Mouse (Mus musculus) forebrain, embryonic 10.5 days (tissue): ENCODE results near the gene Prkg1. TPM values are rescaled to one million over a fixed set of nuclear protein-coding genes. Genes with fewer than 3 reads are reported as not detected.
"Not testable (repeated sequence)": the region's sequence is repeated elsewhere in the genome, so short reads cannot be mapped to it uniquely, and the experiment has no call there.

Source experiments
- DNase-seq: peaks from one replicate; pipeline ENCODE4 v3.0.0-alpha.2; 2017; ENCODE audit warnings: low spot score; ENCODE audit errors: extremely low spot score
- H3K27ac ChIP-seq: fragments of 300-500 bp; sonication (generic); 2 replicates; pipeline ENCODE4 v1.5.1; 2016; ENCODE audit warnings: mild to moderate bottlenecking
- H3K27me3 ChIP-seq: fragments of 300-500 bp; sonication (generic); 2 replicates; pipeline ENCODE4 v1.6.1; 2016; ENCODE audit warnings: mild to moderate bottlenecking; ENCODE audit not compliant: poor library complexity, severe bottlenecking
- H3K36me3 ChIP-seq: fragments of 300-500 bp; sonication (generic); replicated peaks from 2 replicates; pipeline ENCODE4 v1.6.1; 2016; ENCODE audit warnings: mild to moderate bottlenecking, moderate library complexity
- H3K4me1 ChIP-seq: fragments of 300-500 bp; sonication (generic); 2 replicates; pipeline ENCODE4 v1.6.1; 2016
- H3K4me3 ChIP-seq: fragments of 300-500 bp; sonication (generic); 2 replicates; pipeline ENCODE4 v1.5.1; 2016; ENCODE audit warnings: mild to moderate bottlenecking, moderate library complexity
- H3K9me3 ChIP-seq: fragments of 300-500 bp; sonication (generic); 2 replicates; pipeline ENCODE4 v1.6.1; 2016; ENCODE audit warnings: mild to moderate bottlenecking, moderate library complexity
- WGBS: fragments of 180-500 bp; shearing (Covaris S2); methylation state at CpG from one replicate; pipeline ENCODE4 v1.1.7; 2016; 5-methylcytosine and 5-hydroxymethylcytosine counted together
- polyA plus RNA-seq: library from polyadenylated mRNA; unstranded; fragments of >200 nt; fragmentation: Nextera tagmentation; extraction: Ambion mirVana; gene quantifications from 2 replicates; pipeline ENCODE4 v1.2.1, GENCODE M21; 2016

The Prkg1 gene
- polyA plus RNA-seq, 1 experiment from 2014 or later, result 3.5 TPM

DNA sequence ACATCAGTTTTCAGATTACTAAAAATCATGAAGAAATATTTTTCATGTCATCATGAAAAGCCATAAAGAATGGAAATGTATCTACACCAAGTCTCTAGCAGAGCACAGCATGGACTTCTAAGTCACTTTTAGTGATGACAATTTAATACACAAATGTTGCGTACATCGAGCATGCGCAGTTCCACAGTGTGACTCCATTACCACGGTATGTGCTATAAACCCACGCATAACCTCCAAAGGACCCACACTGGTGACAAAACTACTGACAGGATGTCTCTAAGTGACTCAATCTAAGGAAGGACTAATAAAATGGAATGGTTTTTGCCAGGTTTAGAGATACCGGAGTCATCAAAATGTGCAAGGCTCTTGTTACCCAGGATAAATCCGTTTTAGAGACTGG is 480.7 kb downstream of the Prkg1 start:
- Histone ChIP-seq H3K4me1 (peaks cover 17% of the 10 kb centered on the region), H3K9me3 (no peaks in the 10 kb centered on the region), H3K4me3 (no peak overlapping the region), H3K36me3 (no peaks in the 10 kb centered on the region), H3K27me3 (no peaks in the 10 kb centered on the region), H3K27ac (no peak overlapping the region)
- no peak for DNase-seq
- 94% methylated on average over 7 of the region's 7 CpGs for whole genome bisulfite sequencing

GRCm38 (mm10) chr19:31283617-31284016 is 481.2 kb downstream of the Prkg1 start:
- 74% methylated on average over 2 of the region's 2 CpGs for WGBS
- no peaks in the 10 kb centered on the region for H3K27me3 ChIP-seq
- H3K4me1 ChIP-seq, result peaks cover 17% of the 10 kb centered on the region
- H3K4me3 ChIP-seq, result no peak overlapping the region
- no peaks in the 10 kb centered on the region for H3K36me3 ChIP-seq
- H3K9me3 ChIP-seq, result no peaks in the 10 kb centered on the region
- no peak overlapping the region for H3K27ac ChIP-seq
- DNase-seq, result no peak

DNA sequence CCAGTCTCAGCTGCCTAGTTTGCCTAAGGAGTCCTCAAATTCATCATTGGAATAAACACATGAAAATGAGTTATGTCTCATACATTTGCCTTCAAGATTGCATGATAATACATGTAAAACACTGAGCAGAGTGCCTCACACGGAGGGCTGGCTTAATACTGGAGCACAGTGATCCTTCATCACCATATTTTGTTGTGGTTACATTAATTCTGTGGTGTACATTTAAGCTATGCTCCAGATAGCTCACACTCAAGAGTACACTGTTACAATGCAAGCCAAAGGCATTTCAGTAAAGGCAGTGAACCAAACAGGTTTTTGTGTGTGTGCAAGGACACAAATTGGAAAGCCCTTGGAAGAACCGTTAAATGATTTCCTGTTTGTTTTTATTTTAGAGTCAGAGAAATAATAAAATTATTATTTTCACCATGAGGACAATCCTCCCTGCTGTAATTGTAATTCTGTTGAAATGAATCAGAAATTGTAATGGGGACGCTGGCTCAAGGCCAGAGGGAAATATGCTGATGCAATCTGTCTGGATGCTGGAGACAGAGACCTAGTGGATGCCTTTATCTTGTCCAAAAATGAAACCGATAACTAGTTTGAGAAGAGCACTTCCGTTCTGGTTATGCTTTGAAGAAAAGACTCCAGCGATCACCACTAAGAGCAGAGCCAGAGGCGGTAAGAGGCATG is 484.9 kb downstream of the Prkg1 start:
- no peak for DNase-seq
- Histone ChIP-seq H3K27ac (no peak overlapping the region), H3K27me3 (no peaks in the 10 kb centered on the region), H3K9me3 (no peaks in the 10 kb centered on the region), H3K4me3 (no peak overlapping the region), H3K4me1 (peaks cover 14% of the 10 kb centered on the region), H3K36me3 (no peaks in the 10 kb centered on the region)
- 90% methylated on average over 7 of the region's 7 CpGs for WGBS

- Histone ChIP-seq H3K9me3 (no peaks in the 10 kb centered on the region), H3K4me1 (no peaks in the 10 kb centered on the region), H3K4me3 (no peak overlapping the region), H3K36me3 (no peaks in the 10 kb centered on the region), H3K27me3 (no peaks in the 10 kb centered on the region), H3K27ac (no peak overlapping the region)
- 92% methylated on average over 1 of the region's 1 CpGs for WGBS
- no peak for DNase-seq
Observed at GRCm38 (mm10) chr19:31262438-31262837, 502.4 kb downstream of the Prkg1 start.

- Histone ChIP-seq H3K9me3 (no peaks in the 10 kb centered on the region), H3K27ac (no peak overlapping the region), H3K36me3 (no peaks in the 10 kb centered on the region), H3K4me1 (no peaks in the 10 kb centered on the region), H3K4me3 (no peak overlapping the region), H3K27me3 (no peaks in the 10 kb centered on the region)
- no peak for DNase-seq
Observed at GRCm38 (mm10) chr19:31260494-31260893, 504.3 kb downstream of the Prkg1 start.

DNA sequence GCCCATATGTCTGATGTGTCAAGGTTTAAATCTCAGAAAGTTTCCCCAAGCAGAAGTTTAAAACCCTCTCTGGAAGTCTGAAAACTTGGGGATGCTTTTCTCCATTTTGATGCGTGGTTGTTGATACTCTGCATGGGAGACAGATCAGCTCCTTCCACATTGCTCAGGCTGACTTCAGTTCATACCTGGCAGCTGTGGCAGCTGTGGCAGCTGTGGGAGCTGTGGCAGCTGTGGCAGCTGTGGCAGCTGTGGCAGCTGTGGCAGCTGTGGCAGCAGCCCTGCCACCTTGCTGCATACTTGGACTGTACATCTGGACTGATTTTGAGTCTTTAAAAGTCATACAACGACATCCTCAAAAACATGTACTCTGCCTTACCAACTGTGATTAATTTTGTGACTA is 509.1 kb downstream of the Prkg1 start:
- Histone ChIP-seq H3K27me3 (no peaks in the 10 kb centered on the region), H3K4me1 (no peaks in the 10 kb centered on the region), H3K9me3 (no peaks in the 10 kb centered on the region), H3K4me3 (no peak overlapping the region), H3K27ac (no peak overlapping the region), H3K36me3 (no peaks in the 10 kb centered on the region)
- no peak for DNase-seq
- WGBS, result 87% methylated on average over 2 of the region's 2 CpGs

- no peak for DNase-seq
- H3K27ac ChIP-seq, result no peak overlapping the region
- no peaks in the 10 kb centered on the region for H3K27me3 ChIP-seq
- H3K9me3 ChIP-seq, result no peaks in the 10 kb centered on the region
- no peaks in the 10 kb centered on the region for H3K36me3 ChIP-seq
- H3K4me1 ChIP-seq, result no peaks in the 10 kb centered on the region
- H3K4me3 ChIP-seq, result no peak overlapping the region
Observed at GRCm38 (mm10) chr19:31232410-31232809, 532.4 kb downstream of the Prkg1 start.

DNA sequence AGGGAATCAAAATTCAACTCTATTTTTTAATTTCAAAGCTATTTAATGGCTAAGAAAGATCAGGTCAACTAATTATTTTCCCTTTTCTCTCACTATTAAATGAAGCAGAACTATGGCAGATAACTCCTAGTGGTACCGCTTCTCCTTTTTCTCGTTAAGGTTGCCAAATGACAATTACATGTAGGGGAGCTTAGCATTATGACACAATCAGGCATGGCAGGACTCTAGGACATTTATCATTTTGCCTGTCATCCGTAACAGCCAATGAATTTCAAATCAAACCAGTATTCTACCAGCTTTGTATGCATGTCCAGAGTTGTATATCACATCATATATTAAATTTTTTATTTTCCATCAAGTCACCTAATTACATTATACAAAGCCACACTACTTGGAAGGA is 536.4 kb downstream of the Prkg1 start:
- Histone ChIP-seq H3K4me1 (no peaks in the 10 kb centered on the region), H3K36me3 (no peaks in the 10 kb centered on the region), H3K4me3 (no peak overlapping the region), H3K27me3 (no peaks in the 10 kb centered on the region), H3K27ac (no peak overlapping the region), H3K9me3 (no peaks in the 10 kb centered on the region)
- WGBS, result 83% methylated on average over 3 of the region's 3 CpGs
- DNase-seq, result no peak

GRCm38 (mm10) chr19:31223457-31223856 is 541.4 kb downstream of the Prkg1 start:
- no peaks in the 10 kb centered on the region for H3K9me3 ChIP-seq
- no peak for DNase-seq
- no peak overlapping the region for H3K4me3 ChIP-seq
- no peak overlapping the region for H3K27ac ChIP-seq
- WGBS, result 88% methylated on average over 1 of the region's 1 CpGs
- H3K4me1 ChIP-seq, result no peaks in the 10 kb centered on the region
- no peaks in the 10 kb centered on the region for H3K36me3 ChIP-seq
- no peaks in the 10 kb centered on the region for H3K27me3 ChIP-seq

DNA sequence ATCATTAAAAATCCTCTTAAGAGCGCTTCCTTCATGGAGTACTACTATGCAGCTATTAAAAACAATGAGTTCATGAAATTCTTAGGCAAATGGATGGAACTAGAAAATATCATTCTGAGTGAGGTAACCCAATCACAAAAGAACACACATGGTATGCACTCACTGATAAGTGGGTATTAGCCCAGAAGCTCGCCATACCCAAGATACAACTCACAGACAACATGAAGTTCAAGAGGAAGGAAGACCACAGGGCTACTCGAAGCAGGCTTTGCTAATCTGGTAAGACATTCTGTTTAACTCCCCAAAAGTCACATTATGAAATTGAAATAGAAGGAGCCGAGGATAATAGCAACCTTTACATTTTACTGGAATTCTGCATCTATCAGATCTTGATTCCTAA is 545.6 kb downstream of the Prkg1 start:
- not testable (repeated sequence) for H3K9me3 ChIP-seq, H3K27ac ChIP-seq, H3K27me3 ChIP-seq, H3K36me3 ChIP-seq, H3K4me1 ChIP-seq, H3K4me3 ChIP-seq, DNase-seq
- 86% methylated on average over 4 of the region's 4 CpGs for WGBS

DNA sequence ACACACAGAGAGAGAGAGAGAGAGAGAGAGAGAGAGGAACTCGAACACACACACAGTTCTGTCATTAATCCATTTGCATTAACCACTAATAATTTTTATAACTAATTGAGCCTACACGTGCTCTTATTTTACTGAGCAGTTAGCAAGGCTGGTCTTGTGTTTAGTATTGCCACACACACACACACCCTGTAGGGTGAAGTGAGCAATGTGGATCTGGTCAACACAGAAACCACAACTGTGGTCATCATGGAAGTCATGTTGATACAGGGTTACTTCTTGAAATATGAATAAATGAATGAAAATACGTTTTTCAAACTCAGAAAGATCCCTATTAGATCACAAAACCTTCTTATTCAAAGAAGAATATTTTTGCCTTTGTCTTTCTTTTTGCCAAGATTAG is 554.0 kb downstream of the Prkg1 start:
- H3K27me3 ChIP-seq, result no peaks in the 10 kb centered on the region
- no peak overlapping the region for H3K4me3 ChIP-seq
- H3K4me1 ChIP-seq, result no peaks in the 10 kb centered on the region
- DNase-seq, result no peak
- WGBS, result 77% methylated on average over 3 of the region's 3 CpGs
- H3K36me3 ChIP-seq, result no peaks in the 10 kb centered on the region
- H3K27ac ChIP-seq, result no peak overlapping the region
- no peaks in the 10 kb centered on the region for H3K9me3 ChIP-seq

GRCm38 (mm10) chr19:31210449-31210848 is 554.4 kb downstream of the Prkg1 start:
- 77% methylated on average over 2 of the region's 2 CpGs for WGBS
- Histone ChIP-seq H3K36me3 (no peaks in the 10 kb centered on the region), H3K27me3 (no peaks in the 10 kb centered on the region), H3K9me3 (no peaks in the 10 kb centered on the region), H3K27ac (no peak overlapping the region), H3K4me3 (no peak overlapping the region), H3K4me1 (no peaks in the 10 kb centered on the region)
- DNase-seq, result no peak

DNA sequence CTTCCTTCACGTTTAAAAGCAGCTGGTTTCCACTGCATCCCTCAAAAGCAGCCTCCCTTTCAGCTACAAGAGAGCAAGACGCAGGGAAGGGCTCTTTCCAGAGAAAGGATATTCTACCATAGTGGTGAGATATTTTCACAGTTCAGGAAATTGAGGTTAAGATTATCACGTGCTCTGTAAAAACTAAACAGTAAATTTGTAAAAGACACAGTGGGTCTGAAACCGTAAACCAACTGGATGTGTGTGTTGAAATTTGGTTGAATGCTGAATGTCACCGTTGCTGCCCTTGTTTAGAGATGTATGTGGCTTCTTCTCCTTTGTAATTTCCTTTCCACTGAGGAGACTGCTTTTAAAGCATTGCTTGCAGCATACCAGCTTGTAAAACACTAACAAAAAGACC is 565.2 kb downstream of the Prkg1 start:
- Histone ChIP-seq H3K27me3 (no peaks in the 10 kb centered on the region), H3K36me3 (no peaks in the 10 kb centered on the region), H3K4me3 (no peak overlapping the region), H3K27ac (no peak overlapping the region), H3K4me1 (peaks cover 17% of the 10 kb centered on the region), H3K9me3 (no peaks in the 10 kb centered on the region)
- WGBS, result 68% methylated on average over 5 of the region's 5 CpGs
- DNase-seq, result no peak

DNA sequence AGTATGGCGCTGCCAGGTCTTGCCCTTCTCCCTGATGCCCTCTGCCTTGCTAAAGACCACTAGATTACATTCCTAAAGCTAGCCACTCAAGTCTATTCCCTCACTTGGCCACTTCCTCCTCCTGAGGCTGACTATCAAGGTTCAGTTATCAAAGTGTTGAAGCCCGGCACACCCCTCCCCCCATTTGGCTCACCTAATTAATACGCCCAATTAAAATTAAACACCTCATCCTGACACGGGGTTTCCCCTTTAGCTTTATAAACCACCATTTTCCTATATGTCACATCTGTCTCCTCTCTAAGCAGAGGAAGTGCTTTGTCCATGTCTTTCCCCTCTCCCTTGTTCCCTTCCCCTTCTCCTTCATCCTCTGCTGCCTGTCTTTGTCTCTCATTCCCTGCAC is 566.4 kb downstream of the Prkg1 start:
- no peaks in the 10 kb centered on the region for H3K27me3 ChIP-seq
- DNase-seq, result no peak
- H3K4me3 ChIP-seq, result no peak overlapping the region
- H3K9me3 ChIP-seq, result no peaks in the 10 kb centered on the region
- H3K4me1 ChIP-seq, result peaks cover 17% of the 10 kb centered on the region
- 77% methylated on average over 4 of the region's 4 CpGs for WGBS
- H3K27ac ChIP-seq, result 0 out of 2 replicates have a peak overlapping the region, but pooled peaks have one; percentile 25
- no peaks in the 10 kb centered on the region for H3K36me3 ChIP-seq
